Mouse (Mus musculus) heart, embryonic 16.5 days (tissue): ENCODE data around the gene Bfsp1. TPM values are rescaled to one million over a fixed set of nuclear protein-coding genes. Genes with fewer than 3 reads are reported as not detected.

ENCODE experiments used
- ATAC-seq: fragments of 200-750 bp; cut with Nextera tagmentation; replicated peaks from 2 replicates; pipeline ENCODE4 v1.8.0; 2017; ENCODE audit warnings: moderate number of reproducible peaks; ENCODE audit not compliant: insufficient read depth, low FRiP score; ENCODE audit errors: extremely low read depth
- H3K27ac ChIP-seq: fragments of 300-500 bp; sonication (generic); 2 replicates; pipeline ENCODE4 v1.5.1; 2014; ENCODE audit warnings: mild to moderate bottlenecking, low read length, control low read depth, moderate library complexity
- H3K27me3 ChIP-seq: fragments of 300-500 bp; sonication (generic); 2 replicates; pipeline ENCODE4 v1.6.1; 2014; ENCODE audit warnings: low read length, mixed read lengths; ENCODE audit not compliant: control insufficient read depth, insufficient read depth
- H3K36me3 ChIP-seq: fragments of 300-500 bp; sonication (generic); 2 replicates; pipeline ENCODE4 v1.6.1; 2014; ENCODE audit not compliant: control insufficient read depth, insufficient read depth
- H3K4me1 ChIP-seq: fragments of 300-500 bp; sonication (generic); 2 replicates; pipeline ENCODE4 v1.6.1; 2014; ENCODE audit warnings: low read length, mixed read lengths; ENCODE audit not compliant: control insufficient read depth, insufficient read depth
- H3K4me2 ChIP-seq: fragments of 300-500 bp; sonication (generic); 2 replicates; pipeline ENCODE4 v1.6.1; 2014; ENCODE audit warnings: low read depth, mild to moderate bottlenecking, control low read depth, low read length
- H3K4me3 ChIP-seq: fragments of 300-500 bp; sonication (generic); 2 replicates; pipeline ENCODE4 v1.5.1; 2014; ENCODE audit warnings: mild to moderate bottlenecking, control low read depth, low read length
- H3K9ac ChIP-seq: fragments of 300-500 bp; sonication (generic); 2 replicates; pipeline ENCODE4 v1.6.1; 2014; ENCODE audit warnings: low read length, control low read depth
- H3K9me3 ChIP-seq: fragments of 300-500 bp; sonication (generic); replicated peaks from 2 replicates; pipeline ENCODE4 v1.6.1; 2016; ENCODE audit warnings: low read length; ENCODE audit not compliant: control insufficient read depth
- WGBS: fragments of 180-500 bp; shearing (Covaris S2); extraction: QIAGEN DNeasy Blood & Tissue Kit; methylation state at CpG from one replicate; pipeline ENCODE4 v1.1.7; 2014; 5-methylcytosine and 5-hydroxymethylcytosine counted together
- polyA plus RNA-seq: library from polyadenylated mRNA; unstranded; fragments of >200 nt; fragmentation: Nextera tagmentation; extraction: Ambion mirVana; gene quantifications from 2 replicates; pipeline ENCODE4 v1.2.1, GENCODE M21; 2015

The Bfsp1 gene
- polyA plus RNA-seq, 1 experiment from 2014 or later, result 1.1 TPM

GRCm38 (mm10) chr2:143844779-143845178 is 18.2 kb downstream of the Bfsp1 start:
- WGBS, result 75% methylated on average over 5 of the region's 5 CpGs
- Histone ChIP-seq H3K27me3 (no peaks in the 10 kb centered on the region), H3K9ac (no peak overlapping the region), H3K4me3 (no peak overlapping the region), H3K36me3 (no peaks in the 10 kb centered on the region), H3K4me1 (peaks cover 5% of the 10 kb centered on the region; the same call in 1 of the 2 replicates), H3K4me2 (no peak overlapping the region), H3K27ac (no peak overlapping the region), H3K9me3 (no peaks in the 10 kb centered on the region)
- no peak for ATAC-seq

GRCm38 (mm10) chr2:143841536-143841935 is 21.4 kb downstream of the Bfsp1 start:
- WGBS, result 85% methylated on average over 7 of the region's 7 CpGs
- H3K9ac ChIP-seq, result no peak overlapping the region
- no peaks in the 10 kb centered on the region for H3K9me3 ChIP-seq
- H3K36me3 ChIP-seq, result no peaks in the 10 kb centered on the region
- H3K4me3 ChIP-seq, result no peak overlapping the region
- no peak overlapping the region for H3K27ac ChIP-seq
- H3K4me2 ChIP-seq, result no peak overlapping the region
- no peak for ATAC-seq
- no peaks in the 10 kb centered on the region for H3K27me3 ChIP-seq
- peaks cover 7% of the 10 kb centered on the region; the same call in 1 of the 2 replicates for H3K4me1 ChIP-seq

GRCm38 (mm10) chr2:143840895-143841294 is 22.1 kb downstream of the Bfsp1 start:
- ATAC-seq, result no peak
- WGBS, result 77% methylated on average over 6 of the region's 6 CpGs
- no peak overlapping the region for H3K4me2 ChIP-seq
- no peak overlapping the region for H3K27ac ChIP-seq
- H3K4me1 ChIP-seq, result peaks cover 7% of the 10 kb centered on the region; the same call in 1 of the 2 replicates
- no peak overlapping the region for H3K9ac ChIP-seq
- H3K4me3 ChIP-seq, result no peak overlapping the region
- no peaks in the 10 kb centered on the region for H3K27me3 ChIP-seq
- H3K36me3 ChIP-seq, result no peaks in the 10 kb centered on the region
- H3K9me3 ChIP-seq, result no peaks in the 10 kb centered on the region

GRCm38 (mm10) chr2:143839458-143839857 is 23.5 kb downstream of the Bfsp1 start:
- Histone ChIP-seq H3K9me3 (no peaks in the 10 kb centered on the region), H3K9ac (no peak overlapping the region), H3K4me3 (no peak overlapping the region), H3K4me1 (peaks cover 7% of the 10 kb centered on the region; the same call in 1 of the 2 replicates), H3K27me3 (no peaks in the 10 kb centered on the region), H3K4me2 (no peak overlapping the region), H3K27ac (no peak overlapping the region), H3K36me3 (no peaks in the 10 kb centered on the region)
- no peak for ATAC-seq
- 88% methylated on average over 2 of the region's 2 CpGs for WGBS

GRCm38 (mm10) chr2:143838698-143839097 is 24.3 kb downstream of the Bfsp1 start:
- Histone ChIP-seq H3K4me2 (no peak overlapping the region), H3K9ac (no peak overlapping the region), H3K27me3 (no peaks in the 10 kb centered on the region), H3K4me1 (peaks cover 7% of the 10 kb centered on the region; the same call in 1 of the 2 replicates), H3K27ac (no peak overlapping the region), H3K4me3 (no peak overlapping the region), H3K36me3 (no peaks in the 10 kb centered on the region), H3K9me3 (no peaks in the 10 kb centered on the region)
- WGBS, result 27% methylated on average over 5 of the region's 5 CpGs
- peak; percentile 35; the same call in 1 of the 2 replicates for ATAC-seq

GRCm38 (mm10) chr2:143837291-143837701 is 25.7 kb downstream of the Bfsp1 start:
- 3% methylated on average over 8 of the region's 8 CpGs for WGBS
- Histone ChIP-seq H3K9me3 (no peaks in the 10 kb centered on the region), H3K4me1 (peaks cover 7% of the 10 kb centered on the region; the same call in 1 of the 2 replicates), H3K9ac (peak overlapping the region; percentile 64; the same call in 1 of the 2 replicates), H3K36me3 (no peaks in the 10 kb centered on the region), H3K27ac (no peak overlapping the region), H3K4me2 (peak overlapping the region; percentile 72), H3K4me3 (peak overlapping the region; percentile 43), H3K27me3 (no peaks in the 10 kb centered on the region)
- 0 out of 2 replicates have a peak, but pooled peaks have one; percentile 49 for ATAC-seq

GRCm38 (mm10) chr2:143835820-143836219 is 27.2 kb downstream of the Bfsp1 start:
- Histone ChIP-seq H3K9ac (no peak overlapping the region), H3K4me1 (peaks cover 7% of the 10 kb centered on the region; the same call in 1 of the 2 replicates), H3K9me3 (no peaks in the 10 kb centered on the region), H3K36me3 (no peaks in the 10 kb centered on the region), H3K4me2 (no peak overlapping the region), H3K27me3 (no peaks in the 10 kb centered on the region), H3K4me3 (no peak overlapping the region), H3K27ac (no peak overlapping the region)
- WGBS, result 78% methylated on average over 7 of the region's 7 CpGs
- no peak for ATAC-seq

- ATAC-seq, result no peak
- no peak overlapping the region for H3K27ac ChIP-seq
- H3K27me3 ChIP-seq, result no peaks in the 10 kb centered on the region
- H3K9me3 ChIP-seq, result no peaks in the 10 kb centered on the region
- no peak overlapping the region for H3K9ac ChIP-seq
- H3K4me1 ChIP-seq, result peaks cover 7% of the 10 kb centered on the region; the same call in 1 of the 2 replicates
- WGBS, result 55% methylated on average over 6 of the region's 6 CpGs
- H3K4me2 ChIP-seq, result no peak overlapping the region
- H3K4me3 ChIP-seq, result no peak overlapping the region
- no peaks in the 10 kb centered on the region for H3K36me3 ChIP-seq
These were observed 28.9 kb downstream of the Bfsp1 start for GRCm38 (mm10) chr2:143834082-143834481.

GRCm38 (mm10) chr2:143832721-143833120 is 30.3 kb downstream of the Bfsp1 start:
- 74% methylated on average over 5 of the region's 5 CpGs for WGBS
- H3K27me3 ChIP-seq, result no peaks in the 10 kb centered on the region
- H3K9me3 ChIP-seq, result no peaks in the 10 kb centered on the region
- H3K4me2 ChIP-seq, result no peak overlapping the region
- no peak overlapping the region for H3K27ac ChIP-seq
- no peak for ATAC-seq
- peaks cover 4% of the 10 kb centered on the region; the same call in 1 of the 2 replicates for H3K4me1 ChIP-seq
- H3K9ac ChIP-seq, result no peak overlapping the region
- H3K36me3 ChIP-seq, result no peaks in the 10 kb centered on the region
- H3K4me3 ChIP-seq, result no peak overlapping the region
